ENCODE assay signal across 9 mouse cellular contexts in the genomic region with DNA sequence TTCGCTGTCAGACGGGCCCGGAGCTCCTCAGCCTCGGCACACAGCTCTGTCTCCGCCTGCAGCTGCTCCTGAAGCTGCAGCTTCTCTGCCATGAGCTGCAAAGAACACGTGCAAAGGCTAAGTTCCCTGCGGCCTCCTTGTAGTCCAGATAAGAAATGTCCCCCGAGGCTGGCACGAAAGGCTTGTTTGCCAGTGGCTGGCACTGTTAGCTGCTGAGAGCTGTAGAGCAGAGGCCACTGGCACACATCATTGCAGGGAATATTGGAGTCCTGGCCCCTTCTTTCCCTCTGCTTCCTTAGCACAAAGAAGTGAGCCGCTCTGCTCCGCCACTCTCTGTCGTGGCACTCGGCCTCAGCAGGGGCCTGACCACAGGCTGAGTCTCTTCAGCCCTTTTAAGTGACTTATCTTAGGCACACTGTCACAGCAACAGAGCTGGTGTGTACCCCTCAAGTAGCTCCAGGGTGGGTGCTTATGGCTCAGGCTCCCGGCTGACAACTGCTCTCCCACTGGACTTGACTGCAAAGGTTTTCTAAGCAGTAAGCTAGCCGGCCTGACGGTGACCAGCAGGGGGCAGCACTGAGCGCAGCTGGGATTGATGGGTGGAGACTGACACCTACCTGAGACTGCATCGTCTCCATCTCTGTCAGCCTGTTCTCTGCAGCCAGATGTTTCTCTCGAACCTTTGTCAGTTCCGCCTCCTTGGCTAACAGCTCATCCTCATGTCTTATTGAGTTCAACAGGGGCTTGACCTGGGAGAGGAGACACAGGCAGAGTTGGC. TPM values are rescaled to one million over a fixed set of nuclear protein-coding genes. Genes with fewer than 3 reads are reported as not detected.
A peak's percentile ranks its signal among the peaks of the same experiment; 100 is the strongest.
DNase-seq lines count a peak whose midpoint lies in the region; ATAC-seq lines count a peak whose summit lies in the region.
"Had no signal": no experiment of that assay in that cellular context is flagged by ENCODE, and none has a peak within 500 bp of the region (broad histone marks: within the 10 kb centered on the region; RNA-seq: fewer than 3 reads in every experiment).

No protein-coding gene starts in this region.

- intact Hi-C loops in left cerebral cortex, postnatal 25 days (cut with DNase I): loop anchor here (1.0 kb wide), 1 partner anchor 142 kb away; no protein-coding TSS in a partner anchor

- H3K4me1 ChIP-seq in hindbrain, embryonic 11.5 days (replicated peaks; ENCODE audit: control insufficient read depth, insufficient read depth, low read length): no peaks in the 10 kb centered on the region
- no peaks in the 10 kb centered on the region for H3K4me1 ChIP-seq in hindbrain, embryonic 13.5 days (replicated peaks)
- H3K4me1 ChIP-seq in forebrain, embryonic 11.5 days (replicated peaks; ENCODE audit: control insufficient read depth, insufficient read depth, low read length): no peaks in the 10 kb centered on the region
- H3K4me1 ChIP-seq in midbrain, embryonic 13.5 days (replicated peaks): no peaks in the 10 kb centered on the region
- H3K4me1 ChIP-seq: midbrain, embryonic 12.5 days had no signal

- DNase-seq in hindbrain, embryonic 11.5 days (ENCODE audit: low spot score): peak; percentile 87
- DNase-seq in c-Kit-negative CD71-positive TER-119-positive erythroid progenitor cells, embryonic 14.5 days (ENCODE audit: low read depth, low spot score): peak; percentile 63
- DNase-seq in forebrain, embryonic 11.5 days (ENCODE audit: low spot score): peak; percentile 89
- peak; percentile 64 to 73 for DNase-seq in left cerebral cortex, postnatal 25 days (ENCODE audit: low spot score in 2 of 2)
- peak; percentile 66 to 70 for DNase-seq in spleen, postnatal 36 days (ENCODE audit: low spot score in 2 of 2)

- H3K9me3 ChIP-seq in hindbrain, embryonic 11.5 days (ENCODE audit: control insufficient read depth, low read length): no peaks in the 10 kb centered on the region
- no peaks in the 10 kb centered on the region for H3K9me3 ChIP-seq in hindbrain, embryonic 13.5 days
- no peaks in the 10 kb centered on the region for H3K9me3 ChIP-seq in forebrain, embryonic 11.5 days (ENCODE audit: control insufficient read depth, low read length)
- no peaks in the 10 kb centered on the region for H3K9me3 ChIP-seq in midbrain, embryonic 13.5 days
- H3K9me3 ChIP-seq: midbrain, embryonic 12.5 days had no signal

- H3K4me2 ChIP-seq in hindbrain, embryonic 11.5 days (replicated peaks; ENCODE audit: low read depth, low read length): no peak overlapping the region
- no peak overlapping the region for H3K4me2 ChIP-seq in hindbrain, embryonic 13.5 days
- H3K4me2 ChIP-seq in forebrain, embryonic 11.5 days (ENCODE audit: low read depth, low read length, severe bottlenecking): no peak overlapping the region
- H3K4me2 ChIP-seq in midbrain, embryonic 13.5 days (replicated peaks): no peak overlapping the region
- H3K4me2 ChIP-seq: midbrain, embryonic 12.5 days had no signal

- no peak overlapping the region for H3K4me3 ChIP-seq in hindbrain, embryonic 11.5 days (ENCODE audit: low read depth, low read length)
- no peak overlapping the region for H3K4me3 ChIP-seq in hindbrain, embryonic 13.5 days
- H3K4me3 ChIP-seq in forebrain, embryonic 11.5 days (ENCODE audit: low read depth, low read length): no peak overlapping the region
- no peak overlapping the region for H3K4me3 ChIP-seq in midbrain, embryonic 13.5 days (replicated peaks)
- H3K4me3 ChIP-seq: midbrain, embryonic 12.5 days had no signal

- ATAC-seq in hindbrain, embryonic 11.5 days (ENCODE audit: low FRiP score): no peak
- no peak for ATAC-seq in hindbrain, embryonic 13.5 days (ENCODE audit: low FRiP score)
- ATAC-seq in forebrain, embryonic 11.5 days (replicated peaks; ENCODE audit: low FRiP score): no peak
- ATAC-seq in hematopoietic stem cell, adult 5-6 weeks (replicated peaks in 1 of 2; ENCODE audit: insufficient read depth in 1 of 2, low FRiP score in 2 of 2, low TSS enrichment in 1 of 2, low read depth in 1 of 2, poor library complexity in 2 of 2, severe bottlenecking in 2 of 2): peak; percentile 27 to 39; a peak in 1 of 4 replicates
- ATAC-seq in midbrain, embryonic 13.5 days: peak; percentile 40

- H3K9ac ChIP-seq in hindbrain, embryonic 11.5 days (ENCODE audit: low read depth, low read length): no peak overlapping the region
- H3K9ac ChIP-seq in hindbrain, embryonic 13.5 days: no peak overlapping the region
- no peak overlapping the region for H3K9ac ChIP-seq in forebrain, embryonic 11.5 days (ENCODE audit: low read length)
- no peak overlapping the region for H3K9ac ChIP-seq in midbrain, embryonic 13.5 days (replicated peaks)
- H3K9ac ChIP-seq: midbrain, embryonic 12.5 days had no signal

- no peaks in the 10 kb centered on the region for H3K27me3 ChIP-seq in hindbrain, embryonic 11.5 days (ENCODE audit: control insufficient read depth, insufficient read depth, low read length)
- no peaks in the 10 kb centered on the region for H3K27me3 ChIP-seq in hindbrain, embryonic 13.5 days
- H3K27me3 ChIP-seq in forebrain, embryonic 11.5 days (ENCODE audit: control insufficient read depth, insufficient read depth, low read length): no peaks in the 10 kb centered on the region
- no peaks in the 10 kb centered on the region for H3K27me3 ChIP-seq in midbrain, embryonic 13.5 days
- H3K27me3 ChIP-seq: midbrain, embryonic 12.5 days had no signal

- no peak overlapping the region for H3K27ac ChIP-seq in hindbrain, embryonic 11.5 days (ENCODE audit: low read depth, low read length)
- H3K27ac ChIP-seq in hindbrain, embryonic 13.5 days: no peak overlapping the region
- no peak overlapping the region for H3K27ac ChIP-seq in forebrain, embryonic 11.5 days (ENCODE audit: low read depth, low read length)
- H3K27ac ChIP-seq in midbrain, embryonic 13.5 days: no peak overlapping the region
- H3K27ac ChIP-seq: midbrain, embryonic 12.5 days had no signal

- peaks cover 11% of the 10 kb centered on the region; the same call in 1 of the 2 replicates for H3K36me3 ChIP-seq in hindbrain, embryonic 11.5 days (ENCODE audit: control insufficient read depth, insufficient read depth, low read length)
- peaks cover 95% of the 10 kb centered on the region for H3K36me3 ChIP-seq in hindbrain, embryonic 13.5 days
- H3K36me3 ChIP-seq in forebrain, embryonic 11.5 days (ENCODE audit: control insufficient read depth, insufficient read depth, low read length): peaks cover 14% of the 10 kb centered on the region; the same call in 1 of the 2 replicates
- peaks cover 89% of the 10 kb centered on the region for H3K36me3 ChIP-seq in midbrain, embryonic 13.5 days

- 71% methylated on average over 20 of the region's 20 CpGs for WGBS in hindbrain, embryonic 11.5 days
- WGBS in hindbrain, embryonic 13.5 days: 68% methylated on average over 19 of the region's 20 CpGs
- WGBS in forebrain, embryonic 11.5 days: 73% methylated on average over 20 of the region's 20 CpGs
- WGBS in midbrain, embryonic 13.5 days: 69% methylated on average over 20 of the region's 20 CpGs

RNA-seq across cellular contexts. Expression of gene Apol8, which starts 18.6 kb away (rescaled TPM):
- 0.06 and 0.20 TPM in 2 replicates for polyA plus RNA-seq in hindbrain, embryonic 11.5 days (2014; fragmentation: Nextera tagmentation; extraction: Ambion mirVana)
- polyA plus RNA-seq in hindbrain, embryonic 13.5 days (2015; fragmentation: Nextera tagmentation; extraction: Ambion mirVana): 0.06 and 0.16 TPM in 2 replicates
- polyA plus RNA-seq in forebrain, embryonic 11.5 days (2014; fragmentation: Nextera tagmentation; extraction: Ambion mirVana): 0.16 and 0.21 TPM in 2 replicates
- total RNA-seq in hematopoietic stem cell, adult 5-6 weeks (2017): 0.75 and 1.7 TPM in 2 replicates
- 1 to 10 TPM; 2.2 to 3.3 TPM for total RNA-seq in left cerebral cortex, postnatal 25 days (2021)
- 0.23 TPM in 1 of 2 replicates, not detected in the other for polyA plus RNA-seq in midbrain, embryonic 13.5 days (2015; fragmentation: Nextera tagmentation; extraction: Ambion mirVana)

RNA-seq across cellular contexts. Expression of gene Apol9b, which starts 46.5 kb away (rescaled TPM):
- not detected in 2 replicates for polyA plus RNA-seq in hindbrain, embryonic 11.5 days (2014; fragmentation: Nextera tagmentation; extraction: Ambion mirVana)
- not detected in 2 replicates for polyA plus RNA-seq in hindbrain, embryonic 13.5 days (2015; fragmentation: Nextera tagmentation; extraction: Ambion mirVana)
- not detected in 2 replicates for polyA plus RNA-seq in forebrain, embryonic 11.5 days (2014; fragmentation: Nextera tagmentation; extraction: Ambion mirVana)
- 1.2 and 1.5 TPM in 2 replicates for total RNA-seq in hematopoietic stem cell, adult 5-6 weeks (2017)
- total RNA-seq in left cerebral cortex, postnatal 25 days (2021): not detected
- polyA plus RNA-seq in midbrain, embryonic 13.5 days (2015; fragmentation: Nextera tagmentation; extraction: Ambion mirVana): not detected in 2 replicates
- polyA plus RNA-seq: midbrain, embryonic 12.5 days had no signal

Comparison
In these comparisons a context has a peak if more than half of its experiments do, and no peak if none do; other contexts are left out.
1. ATAC-seq: peak in hematopoietic stem cell, adult 5-6 weeks (2 of 2) and midbrain, embryonic 13.5 days (single experiment); none in hindbrain, embryonic 11.5 days (single experiment), hindbrain, embryonic 13.5 days (single experiment) and forebrain, embryonic 11.5 days (single experiment).
2. Peak in every context shown above with its lines, with median percentiles within 50 percentile points of each other: DNase-seq.